Mouse (Mus musculus) neural tube, embryonic 11.5 days (tissue): ENCODE data around the gene Arl5c. TPM values are rescaled to one million over a fixed set of nuclear protein-coding genes. Genes with fewer than 3 reads are reported as not detected.
A peak's percentile ranks its signal among the peaks of the same experiment; 100 is the strongest.

Experiments used
- ATAC-seq: fragments of 200-750 bp; cut with Nextera tagmentation; 2 replicates; pipeline ENCODE4 v1.8.0; 2017; ENCODE audit warnings: moderate number of reproducible peaks, mild to moderate bottlenecking, moderate TSS enrichment, moderate library complexity; ENCODE audit not compliant: insufficient read depth, low FRiP score, low TSS enrichment
- DNase-seq: peaks from one replicate; pipeline ENCODE4 v3.0.0-alpha.2; 2015; ENCODE audit warnings: low spot score
- H3K27ac ChIP-seq: fragments of 300-500 bp; sonication (generic); 2 replicates; pipeline ENCODE4 v1.5.1; 2014; ENCODE audit warnings: low read depth, mild to moderate bottlenecking, low read length
- H3K27me3 ChIP-seq: fragments of 300-500 bp; sonication (generic); 2 replicates; pipeline ENCODE4 v1.6.1; 2014; ENCODE audit warnings: mild to moderate bottlenecking, low read length, mixed read lengths; ENCODE audit not compliant: control insufficient read depth, insufficient read depth
- H3K36me3 ChIP-seq: fragments of 300-500 bp; sonication (generic); 2 replicates; pipeline ENCODE4 v1.6.1; 2014; ENCODE audit warnings: mild to moderate bottlenecking, low read length, moderate library complexity, mixed read lengths; ENCODE audit not compliant: control insufficient read depth, insufficient read depth
- H3K4me1 ChIP-seq: fragments of 300-500 bp; sonication (generic); 2 replicates; pipeline ENCODE4 v1.6.1; 2014; ENCODE audit warnings: low read length, mixed read lengths; ENCODE audit not compliant: control insufficient read depth, insufficient read depth
- H3K4me2 ChIP-seq: fragments of 300-500 bp; sonication (generic); 2 replicates; pipeline ENCODE4 v1.6.1; 2014; ENCODE audit warnings: low read depth, mild to moderate bottlenecking, moderate library complexity
- H3K4me3 ChIP-seq: fragments of 300-500 bp; sonication (generic); 2 replicates; pipeline ENCODE4 v1.5.1; 2014; ENCODE audit warnings: low read depth, low read length
- H3K9ac ChIP-seq: fragments of 300-500 bp; sonication (generic); 2 replicates; pipeline ENCODE4 v1.6.1; 2014; ENCODE audit warnings: mild to moderate bottlenecking, low read length
- H3K9me3 ChIP-seq: fragments of 300-500 bp; sonication (generic); 2 replicates; pipeline ENCODE4 v1.6.1; 2016; ENCODE audit warnings: low read length; ENCODE audit not compliant: control insufficient read depth
- WGBS: fragments of 180-500 bp; shearing (Covaris S2); extraction: QIAGEN DNeasy Blood & Tissue Kit; methylation state at CpG from one replicate; pipeline ENCODE4 v1.1.7; 2014; 5-methylcytosine and 5-hydroxymethylcytosine counted together
- polyA plus RNA-seq: library from polyadenylated mRNA; unstranded; fragments of >200 nt; fragmentation: Nextera tagmentation; extraction: Ambion mirVana; gene quantifications from 2 replicates; pipeline ENCODE4 v1.2.1, GENCODE M21; 2014

Gene Arl5c
- polyA plus RNA-seq, 1 experiment from 2014 or later: 10.6 TPM

GRCm38 (mm10) chr11:97994539-97995100 is 1.4 kb downstream of the Arl5c start:
- Histone ChIP-seq H3K4me3 (peak overlapping the region; percentile 38), H3K36me3 (no peaks in the 10 kb centered on the region), H3K4me2 (peak overlapping the region; percentile 85), H3K27me3 (no peaks in the 10 kb centered on the region; the same call in 1 of the 2 replicates), H3K9ac (0 out of 2 replicates have a peak overlapping the region, but pooled peaks have one; percentile 50), H3K27ac (no peak overlapping the region), H3K9me3 (no peaks in the 10 kb centered on the region), H3K4me1 (no peaks in the 10 kb centered on the region)
- DNase-seq: peak; percentile 76
- ATAC-seq: peak; percentile 41; the same call in 1 of the 2 replicates
- 5% methylated on average over 13 of the region's 13 CpGs for WGBS

- no peaks in the 10 kb centered on the region for H3K9me3 ChIP-seq
- H3K27me3 ChIP-seq: peaks cover 30% of the 10 kb centered on the region
- H3K4me3 ChIP-seq: peak overlapping the region; percentile 91
- under 1% methylated on average over 26 of the region's 26 CpGs for WGBS
- H3K36me3 ChIP-seq: no peaks in the 10 kb centered on the region
- ATAC-seq (peak; percentile 87), DNase-seq (peak; percentile 90)
- H3K27ac ChIP-seq: peak overlapping the region; percentile 74
- H3K9ac ChIP-seq: peak overlapping the region; percentile 80
- peaks cover 4% of the 10 kb centered on the region; the same call in 1 of the 2 replicates for H3K4me1 ChIP-seq
- peak overlapping the region; percentile 56 for H3K4me2 ChIP-seq
Measured at GRCm38 (mm10) chr11:97988530-97989096, 7.4 kb downstream of the Arl5c start.

GRCm38 (mm10) chr11:97987551-97988526 is 8.1 kb downstream of the Arl5c start:
- peak overlapping the region; percentile 91 for H3K4me3 ChIP-seq
- no peaks in the 10 kb centered on the region for H3K36me3 ChIP-seq
- peaks cover 4% of the 10 kb centered on the region; the same call in 1 of the 2 replicates for H3K4me1 ChIP-seq
- DNase-seq (peak; percentile 96), ATAC-seq (peak; percentile 81)
- peaks cover 30% of the 10 kb centered on the region for H3K27me3 ChIP-seq
- H3K9me3 ChIP-seq: no peaks in the 10 kb centered on the region
- peak overlapping the region; percentile 74; the same call in 1 of the 2 replicates for H3K27ac ChIP-seq
- under 1% methylated on average over 42 of the region's 42 CpGs for WGBS
- peak overlapping the region; percentile 80 for H3K9ac ChIP-seq
- H3K4me2 ChIP-seq: peak overlapping the region; percentile 64

GRCm38 (mm10) chr11:97986738-97987465 is 9.1 kb downstream of the Arl5c start:
- peaks cover 30% of the 10 kb centered on the region for H3K27me3 ChIP-seq
- 33% methylated on average over 15 of the region's 17 CpGs for WGBS
- H3K4me1 ChIP-seq: peaks cover 4% of the 10 kb centered on the region; the same call in 1 of the 2 replicates
- no peak for ATAC-seq
- H3K4me2 ChIP-seq: peak overlapping the region; percentile 75
- H3K9me3 ChIP-seq: no peaks in the 10 kb centered on the region
- no peaks in the 10 kb centered on the region for H3K36me3 ChIP-seq
- no peak overlapping the region for H3K9ac ChIP-seq
- H3K4me3 ChIP-seq: peak overlapping the region; percentile 91
- DNase-seq: no peak
- H3K27ac ChIP-seq: no peak overlapping the region

- WGBS: 3% methylated on average over 74 of the region's 74 CpGs
- Histone ChIP-seq H3K9me3 (no peaks in the 10 kb centered on the region), H3K4me1 (peaks cover 4% of the 10 kb centered on the region; the same call in 1 of the 2 replicates), H3K4me2 (peak within 1 kb of the TSS; percentile 75), H3K9ac (peak within 1 kb of the TSS; percentile 35; the same call in 1 of the 2 replicates), H3K27me3 (peaks cover 30% of the 10 kb centered on the region), H3K27ac (no peak within 1 kb of the TSS), H3K36me3 (no peaks in the 10 kb centered on the region), H3K4me3 (peak within 1 kb of the TSS; percentile 55)
- no peak for ATAC-seq
- no peak for DNase-seq
Measured at GRCm38 (mm10) chr11:97985727-97986677, 10.0 kb downstream of the Arl5c start, which contains the start of gene Plxdc1. Gene Plxdc1 (minus strand): TSS chr11:97986444.

- Histone ChIP-seq H3K27me3 (peaks cover 30% of the 10 kb centered on the region), H3K36me3 (no peaks in the 10 kb centered on the region), H3K4me1 (peaks cover 4% of the 10 kb centered on the region; the same call in 1 of the 2 replicates), H3K27ac (no peak overlapping the region), H3K4me3 (no peak overlapping the region), H3K9ac (no peak overlapping the region), H3K4me2 (no peak overlapping the region), H3K9me3 (no peaks in the 10 kb centered on the region)
- WGBS: 65% methylated on average over 1 of the region's 1 CpGs
- ATAC-seq (no peak), DNase-seq (no peak)
Measured at GRCm38 (mm10) chr11:97983983-97984382, 12.0 kb downstream of the Arl5c start.

- peaks cover 4% of the 10 kb centered on the region; the same call in 1 of the 2 replicates for H3K4me1 ChIP-seq
- DNase-seq (no peak), ATAC-seq (no peak)
- H3K4me3 ChIP-seq: no peak overlapping the region
- no peaks in the 10 kb centered on the region for H3K9me3 ChIP-seq
- no peak overlapping the region for H3K27ac ChIP-seq
- H3K27me3 ChIP-seq: peaks cover 30% of the 10 kb centered on the region
- H3K9ac ChIP-seq: no peak overlapping the region
- H3K36me3 ChIP-seq: no peaks in the 10 kb centered on the region
- H3K4me2 ChIP-seq: no peak overlapping the region
- 88% methylated on average over 3 of the region's 3 CpGs for whole genome bisulfite sequencing
Measured at GRCm38 (mm10) chr11:97983506-97983905, 12.5 kb downstream of the Arl5c start.
